Mouse (Mus musculus): Measurements from ENCODE around the gene Erich6.
A peak's percentile ranks its signal among the peaks of the same experiment; 100 is the strongest.

Erich6 gene

GRCm38 (mm10) chr3:58636406-58637295 is at the start of gene Erich6:
Erich6 (minus strand) TSS chr3:58637207.
- ATAC-seq (ENCODE audit: insufficient number of reproducible peaks, low FRiP score, low TSS enrichment), result peak; percentile 87

GRCm38 (mm10) chr3:58686206-58686921 is 49.4 kb upstream of the Erich6 start:
- ATAC-seq (ENCODE audit: insufficient number of reproducible peaks, low FRiP score, low TSS enrichment), result no peak

GRCm38 (mm10) chr3:58685396-58685795 is 48.4 kb upstream of the Erich6 start:
- no peak for ATAC-seq (ENCODE audit: insufficient number of reproducible peaks, low FRiP score, low TSS enrichment)

- no peak for ATAC-seq (ENCODE audit: insufficient number of reproducible peaks, low FRiP score, low TSS enrichment)
Measured at GRCm38 (mm10) chr3:58683346-58683745, 46.3 kb upstream of the Erich6 start.

- ATAC-seq (ENCODE audit: insufficient number of reproducible peaks, low FRiP score, low TSS enrichment), result no peak
Measured at GRCm38 (mm10) chr3:58682336-58682735, 45.3 kb upstream of the Erich6 start.

- ATAC-seq (ENCODE audit: insufficient number of reproducible peaks, low FRiP score, low TSS enrichment), result no peak
Measured at GRCm38 (mm10) chr3:58681831-58682230, 44.8 kb upstream of the Erich6 start.

GRCm38 (mm10) chr3:58680943-58681637 is 44.1 kb upstream of the Erich6 start:
- ATAC-seq (ENCODE audit: insufficient number of reproducible peaks, low FRiP score, low TSS enrichment), result no peak

- no peak for ATAC-seq (ENCODE audit: insufficient number of reproducible peaks, low FRiP score, low TSS enrichment)
Measured at GRCm38 (mm10) chr3:58679996-58680395, 43.0 kb upstream of the Erich6 start.

GRCm38 (mm10) chr3:58678905-58679304 is 41.9 kb upstream of the Erich6 start:
- ATAC-seq (ENCODE audit: insufficient number of reproducible peaks, low FRiP score, low TSS enrichment), result no peak

GRCm38 (mm10) chr3:58678384-58678783 is 41.4 kb upstream of the Erich6 start:
- no peak; the same call in 1 of the 2 replicates for ATAC-seq (ENCODE audit: insufficient number of reproducible peaks, low FRiP score, low TSS enrichment)

GRCm38 (mm10) chr3:58677615-58678014 is 40.6 kb upstream of the Erich6 start:
- ATAC-seq (ENCODE audit: insufficient number of reproducible peaks, low FRiP score, low TSS enrichment), result no peak

GRCm38 (mm10) chr3:58673295-58673694 is 36.3 kb upstream of the Erich6 start:
- ATAC-seq (ENCODE audit: insufficient number of reproducible peaks, low FRiP score, low TSS enrichment), result no peak

- ATAC-seq (ENCODE audit: insufficient number of reproducible peaks, low FRiP score, low TSS enrichment), result no peak
Measured at GRCm38 (mm10) chr3:58672481-58673183, 35.6 kb upstream of the Erich6 start.

GRCm38 (mm10) chr3:58671616-58672250 is 34.7 kb upstream of the Erich6 start:
- ATAC-seq (ENCODE audit: insufficient number of reproducible peaks, low FRiP score, low TSS enrichment), result no peak

GRCm38 (mm10) chr3:58663970-58664369 is 27.0 kb upstream of the Erich6 start:
- ATAC-seq (ENCODE audit: insufficient number of reproducible peaks, low FRiP score, low TSS enrichment), result no peak

- ATAC-seq (ENCODE audit: insufficient number of reproducible peaks, low FRiP score, low TSS enrichment), result no peak
Measured at GRCm38 (mm10) chr3:58660636-58661035, 23.6 kb upstream of the Erich6 start.

GRCm38 (mm10) chr3:58657356-58657755 is 20.3 kb upstream of the Erich6 start:
- no peak for ATAC-seq (ENCODE audit: insufficient number of reproducible peaks, low FRiP score, low TSS enrichment)

- peak; percentile 71 for ATAC-seq (ENCODE audit: insufficient number of reproducible peaks, low FRiP score, low TSS enrichment)
Measured at GRCm38 (mm10) chr3:58655362-58656130, 18.5 kb upstream of the Erich6 start.

GRCm38 (mm10) chr3:58653907-58654306 is 16.9 kb upstream of the Erich6 start:
- ATAC-seq (ENCODE audit: insufficient number of reproducible peaks, low FRiP score, low TSS enrichment), result no peak

Measured in cerebellum, adult (tissue).